Mouse (Mus musculus): ENCODE results near the gene Hepacam2.

DNA sequence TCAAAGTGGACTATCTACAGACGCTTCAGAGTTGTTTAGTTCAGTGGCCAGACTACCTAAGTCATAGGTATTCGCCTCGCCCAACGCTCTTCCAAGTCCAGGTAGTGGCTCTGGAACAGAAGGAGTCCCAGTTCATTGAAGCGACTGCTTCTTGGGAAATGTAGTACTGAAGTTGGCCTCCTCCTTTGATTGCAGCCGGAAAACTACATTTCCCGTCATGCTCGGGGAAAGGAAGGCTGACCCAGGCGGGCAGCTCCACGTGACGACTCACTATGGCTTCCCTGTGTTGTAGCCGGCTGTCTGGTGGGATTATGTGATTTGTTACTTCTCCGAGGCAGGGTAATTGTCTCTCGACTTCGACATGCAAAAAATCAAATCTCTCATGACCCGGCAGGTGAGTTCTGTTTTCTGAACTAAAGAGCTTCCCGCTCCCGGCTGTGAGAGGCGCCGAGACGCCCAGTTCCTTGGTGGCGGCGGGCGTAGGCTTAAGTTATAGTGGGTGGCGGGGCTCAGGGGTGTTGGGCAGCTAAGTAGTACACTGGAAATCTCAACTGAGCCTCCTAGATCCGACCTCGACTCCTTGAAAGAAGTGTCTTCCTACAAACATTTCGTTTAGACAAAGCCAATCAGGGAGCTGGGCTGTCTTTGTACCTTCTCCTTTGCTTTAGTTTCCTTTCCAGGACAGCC lies at the start of gene Hepacam2, which contains the start of gene Vps50:
- TF ChIP-seq POLR2A (IDR thresholded peaks at IDR 0.05; ENCODE audit: insufficient read length, low read depth), result peak; percentile 50
- no peak for TF ChIP-seq TCF12 (IDR thresholded peaks at IDR 0.05; ENCODE audit: insufficient read depth, poor library complexity, severe bottlenecking)
- no peak for TF ChIP-seq SRF (IDR thresholded peaks at IDR 0.05; ENCODE audit: control insufficient read depth, insufficient read length, low read depth)

All from myocyte (in vitro differentiated cells).